Mouse (Mus musculus) c-Kit-positive CD71-positive TER-119-positive erythroid progenitor cells, embryonic 14.5 days (primary cell): ENCODE data around the gene Camp.
A peak's percentile ranks its signal among the peaks of the same experiment; 100 is the strongest.

ENCODE experiments used
- DNase-seq: peaks from one replicate; pipeline ENCODE4 v3.0.0-alpha.2; 2013; ENCODE audit warnings: low spot score

Camp gene

DNA sequence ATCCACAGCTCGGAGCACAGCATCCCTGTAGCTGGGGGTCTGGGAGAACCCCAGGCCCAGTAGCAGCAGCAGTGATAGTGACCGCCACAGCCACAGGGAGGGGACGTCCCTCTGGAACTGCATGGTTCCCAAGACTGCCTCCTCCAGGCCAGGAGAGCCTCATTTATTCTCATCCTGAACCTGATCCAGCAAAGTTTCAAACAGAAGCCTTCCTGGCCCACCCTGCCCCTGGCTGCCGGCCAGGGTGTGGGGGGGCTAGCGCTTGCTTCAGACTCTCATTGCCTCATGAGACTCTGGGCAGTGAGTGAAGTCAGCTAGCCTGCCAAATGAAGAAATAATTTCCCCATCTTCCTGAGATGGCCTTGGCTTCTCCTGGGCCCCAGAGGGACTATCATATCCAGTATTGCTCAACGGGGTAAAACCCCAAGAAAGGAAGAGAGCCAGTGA, at the start of gene Camp:
Camp (minus strand) TSS at position 306 of the 447 bp plus-strand sequence.
- no peak for DNase-seq

DNA sequence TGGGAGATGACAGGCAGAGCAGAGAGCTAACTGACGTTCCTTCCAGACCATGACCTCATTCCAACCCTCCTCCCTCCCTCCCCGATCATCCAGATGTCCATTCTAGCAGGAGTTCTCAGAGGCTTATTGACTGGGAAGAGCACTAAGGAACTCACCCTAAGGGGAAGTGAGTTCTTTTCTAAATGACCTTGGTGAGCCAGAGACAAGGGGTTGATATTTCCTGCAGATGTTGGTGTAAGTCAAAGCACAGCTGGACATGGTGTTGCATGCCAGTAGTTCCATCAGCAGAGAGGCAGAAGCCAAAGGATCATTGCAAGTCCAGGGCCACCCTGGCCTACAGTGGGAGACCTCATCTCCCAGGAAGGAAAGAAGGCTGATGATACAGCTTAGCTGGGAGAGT, 48.6 kb upstream of the Camp start:
- no peak for DNase-seq

DNA sequence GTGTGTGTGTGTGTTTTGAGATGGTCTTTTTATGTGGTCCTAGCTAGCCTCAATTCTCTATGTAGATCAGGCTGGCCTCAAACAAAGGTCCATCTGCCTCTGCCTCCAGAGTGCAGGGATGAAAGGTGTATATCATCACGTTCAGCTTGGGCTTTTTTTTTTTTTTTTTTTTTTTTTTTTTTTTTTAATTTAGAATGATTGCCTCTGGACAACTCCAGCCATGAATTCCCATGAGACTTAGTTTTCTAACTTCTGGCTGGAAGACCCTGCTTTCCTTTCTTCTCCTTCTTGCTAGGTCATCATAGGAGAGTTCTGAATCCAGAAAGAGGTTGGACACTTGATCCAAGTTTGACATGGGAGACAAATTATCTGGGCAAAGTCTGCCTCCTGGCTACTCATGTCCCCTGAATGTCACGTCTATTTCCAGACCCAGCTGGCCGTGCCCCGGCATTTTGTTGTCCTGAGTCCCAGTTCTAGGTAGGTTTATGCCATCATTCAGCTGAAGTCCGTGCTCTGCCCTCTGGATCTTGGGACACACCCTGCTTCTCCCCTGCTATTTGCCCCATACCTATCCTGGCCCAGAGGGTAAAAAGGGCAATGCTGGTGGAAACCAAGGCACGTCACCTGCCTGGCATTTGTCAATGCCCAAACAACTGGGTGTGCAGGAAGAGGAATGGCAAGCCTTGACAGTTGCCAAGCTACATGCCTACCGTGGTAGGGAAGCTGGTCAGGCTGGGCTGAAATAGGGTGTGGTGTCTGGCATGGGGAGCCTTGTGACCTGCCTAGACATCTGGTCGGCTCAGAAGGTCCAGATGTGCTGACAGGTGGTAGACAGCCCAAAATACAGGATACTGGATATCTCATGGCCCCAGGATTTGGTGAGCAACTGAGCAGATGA, 47.1 kb upstream of the Camp start:
- no peak for DNase-seq

DNA sequence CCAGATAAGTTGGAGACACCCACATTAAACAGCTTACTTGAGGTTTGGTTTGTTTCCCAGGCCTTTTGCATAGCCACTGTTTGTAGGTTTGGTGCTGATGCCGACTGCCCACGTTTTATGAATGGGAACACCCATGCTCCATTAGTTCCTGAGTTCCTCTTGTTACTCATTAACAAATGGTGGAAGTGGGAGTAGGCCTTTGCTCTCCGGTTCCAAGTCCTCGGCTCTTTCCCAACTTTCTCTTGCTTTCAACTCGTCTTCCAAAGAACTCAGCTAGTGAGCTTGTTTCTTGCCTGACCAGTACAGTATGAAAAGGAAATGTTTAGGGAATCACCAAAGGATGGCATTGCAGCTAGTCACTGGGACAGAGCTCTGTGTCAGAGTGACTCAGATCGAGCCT, 46.2 kb upstream of the Camp start:
- no peak for DNase-seq

DNA sequence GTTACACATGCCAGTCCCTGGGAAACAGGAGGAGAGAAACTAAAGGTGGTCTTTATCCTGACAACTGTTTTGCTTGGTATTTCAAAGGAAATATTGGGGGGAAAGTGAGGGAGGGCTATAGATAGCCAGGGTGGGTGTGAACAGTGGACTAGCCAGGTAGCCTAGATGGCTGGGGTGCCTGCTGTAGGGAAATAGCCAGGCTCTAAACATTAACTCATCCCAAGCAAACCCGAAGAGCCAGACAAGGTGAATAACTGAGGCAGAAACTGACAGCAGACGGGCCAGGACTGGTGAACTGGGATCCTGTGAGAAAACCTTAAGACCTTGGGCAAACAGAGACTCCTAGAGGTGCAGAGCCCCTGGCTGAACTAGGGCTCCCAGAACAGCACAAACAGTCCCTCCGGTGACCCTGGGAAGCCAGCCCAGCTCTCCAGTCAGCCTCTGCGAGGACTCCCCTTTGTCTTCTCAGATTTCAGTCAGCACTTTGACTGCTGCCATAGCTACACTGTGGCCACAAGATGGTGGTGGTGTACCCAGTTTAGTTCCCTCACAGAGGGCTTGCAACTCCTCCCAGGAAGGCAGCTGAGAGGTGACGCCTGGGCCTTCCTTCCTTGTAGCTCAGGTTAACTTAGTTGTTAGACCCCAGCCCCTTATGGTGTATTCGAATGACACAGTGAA, 45.1 kb upstream of the Camp start:
- DNase-seq = no peak

DNA sequence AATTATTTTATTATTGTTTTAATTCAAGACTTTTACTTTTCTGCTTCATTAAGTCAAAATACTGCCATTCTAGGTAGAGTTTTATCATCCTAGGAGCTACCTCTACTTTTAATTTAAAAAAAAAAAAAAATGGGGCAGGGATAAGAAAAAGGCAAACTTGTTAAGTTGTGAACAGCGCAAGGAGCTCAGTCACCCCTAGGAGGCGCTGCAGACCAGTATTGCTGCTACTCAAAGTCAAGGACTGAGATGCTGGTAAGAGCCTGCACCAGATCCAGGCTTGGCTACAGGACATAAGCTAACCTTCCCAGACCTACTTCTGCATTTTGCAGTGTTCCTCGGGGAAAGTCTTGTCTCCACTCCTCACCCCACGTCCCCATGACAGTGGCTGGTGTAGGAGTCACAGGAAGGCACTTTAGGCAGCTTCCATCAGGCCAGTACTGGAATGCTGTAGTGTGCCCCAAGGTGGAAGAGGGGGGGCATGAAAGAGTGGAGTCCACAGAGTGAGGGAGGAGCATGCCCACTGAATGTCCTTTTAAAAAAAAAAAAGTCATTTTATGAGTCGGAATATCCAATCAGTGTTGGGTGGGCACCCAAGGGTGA, 43.3 kb upstream of the Camp start:
- DNase-seq = peak; percentile 70

DNA sequence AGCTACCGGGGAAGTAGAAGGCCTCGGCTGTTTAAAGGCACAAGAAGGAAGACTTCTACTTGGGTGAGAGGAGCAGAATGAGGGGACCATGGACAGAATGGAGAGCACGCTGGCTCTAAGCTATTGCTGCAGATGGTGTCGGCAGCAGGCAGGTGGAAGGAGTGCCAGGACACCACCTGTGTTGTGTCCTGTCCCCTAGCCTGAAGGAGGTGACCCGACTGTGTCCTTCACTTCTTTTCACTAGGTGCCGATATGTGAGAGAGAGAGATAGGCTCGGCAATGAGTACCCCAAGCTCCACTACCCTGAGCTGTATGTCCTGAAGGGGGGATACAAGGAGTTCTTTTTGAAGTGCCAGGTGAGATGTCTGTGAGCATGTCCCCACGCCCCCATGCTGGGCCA, 42.1 kb upstream of the Camp start:
- no peak for DNase-seq

DNA sequence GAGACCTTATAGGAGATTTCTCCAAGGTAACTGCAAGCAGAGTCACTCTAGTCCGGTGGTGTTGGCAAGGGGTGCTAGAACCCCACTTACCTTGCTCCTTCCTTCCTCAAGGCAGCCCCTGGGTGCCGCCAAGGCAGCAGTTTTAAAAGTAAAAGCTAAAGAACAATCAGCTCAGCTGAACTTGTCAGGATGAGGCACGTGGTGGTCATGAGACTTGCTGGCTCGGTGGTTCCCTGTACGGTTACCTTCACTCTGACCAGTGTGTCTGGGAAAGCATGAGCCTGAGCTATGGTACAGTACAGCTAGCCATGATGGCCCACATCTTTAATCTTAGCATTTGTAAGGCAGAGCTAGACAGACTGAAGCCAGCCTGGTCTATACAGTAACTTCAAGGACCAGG, 37.9 kb upstream of the Camp start:
- DNase-seq = no peak

DNA sequence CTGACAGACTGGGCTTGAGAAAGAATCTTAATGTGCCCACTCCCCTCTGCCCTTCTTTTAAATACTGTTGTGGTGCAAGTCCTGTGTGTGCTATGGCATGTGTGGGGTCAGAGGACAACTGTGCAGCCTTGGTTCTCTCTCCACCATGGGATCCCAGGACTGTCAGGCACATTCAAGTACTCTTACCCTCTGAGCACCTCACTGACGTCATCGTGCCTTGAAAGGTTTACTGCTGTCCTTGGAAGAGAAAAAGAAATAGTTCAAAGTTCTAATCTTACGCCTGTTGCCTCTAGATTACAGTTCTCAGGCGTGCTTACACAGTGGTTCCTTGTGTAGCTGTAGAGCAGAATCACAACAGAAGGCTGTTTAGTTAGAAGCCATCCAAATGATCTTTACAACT, 36.8 kb upstream of the Camp start:
- no peak for DNase-seq

DNA sequence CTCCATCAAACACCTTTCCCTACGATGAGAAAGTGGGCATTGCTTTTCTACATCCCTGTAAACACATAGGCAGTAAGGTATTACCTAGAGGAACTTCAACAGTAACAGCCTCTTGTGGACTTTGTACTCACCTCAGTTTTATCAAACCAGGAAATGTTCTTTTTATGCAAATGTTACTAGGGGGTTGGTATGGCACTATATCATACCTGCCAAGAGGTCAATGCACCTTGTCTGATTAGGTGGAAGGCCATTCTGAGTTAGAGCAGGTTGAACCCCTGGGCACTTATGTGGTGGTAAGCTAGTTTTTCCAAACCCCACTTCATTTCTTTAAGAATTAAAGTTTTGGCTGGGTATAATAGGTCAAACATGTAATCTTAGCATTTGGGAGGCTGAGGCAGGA, 29.9 kb upstream of the Camp start:
- DNase-seq = no peak

DNA sequence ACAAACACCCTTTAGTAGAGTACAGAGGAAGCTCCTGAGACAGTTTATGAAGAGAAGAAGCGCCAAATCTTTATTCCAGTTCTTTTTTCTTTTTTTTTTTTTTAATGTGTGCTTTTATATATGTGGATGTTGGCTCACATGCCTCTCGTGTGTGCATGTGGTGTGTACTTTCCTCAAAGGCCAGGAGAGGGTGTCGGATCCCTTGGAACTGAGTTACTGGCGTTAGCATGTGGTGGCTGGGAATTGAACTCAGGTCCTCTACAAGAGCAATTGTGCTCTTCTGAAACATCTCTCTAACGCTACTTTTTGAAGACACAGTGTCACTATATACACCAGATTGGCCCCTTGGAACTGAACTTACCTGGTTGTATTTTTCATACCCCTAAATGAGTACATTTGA, 28.2 kb upstream of the Camp start:
- DNase-seq = no peak

DNA sequence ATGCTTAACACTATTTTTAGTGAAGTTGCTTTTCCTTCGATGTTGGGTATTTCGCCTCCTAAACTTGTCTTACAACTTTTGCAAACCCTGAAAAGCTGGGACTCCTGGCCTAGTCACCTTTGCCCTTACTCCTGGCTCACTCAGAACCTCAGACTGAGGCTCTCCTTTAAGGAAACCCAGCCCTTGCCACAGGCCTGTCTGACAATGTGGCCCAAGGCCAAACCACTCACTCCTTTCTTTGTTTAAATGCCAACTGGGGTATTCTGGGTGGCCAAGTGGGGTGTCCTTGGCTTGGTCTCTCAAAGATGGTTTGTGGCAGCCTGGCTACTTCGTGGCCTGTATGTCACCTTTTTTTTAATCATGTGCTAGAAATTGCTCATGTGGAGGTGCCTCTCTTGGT, 27.3 kb upstream of the Camp start:
- DNase-seq = no peak

DNA sequence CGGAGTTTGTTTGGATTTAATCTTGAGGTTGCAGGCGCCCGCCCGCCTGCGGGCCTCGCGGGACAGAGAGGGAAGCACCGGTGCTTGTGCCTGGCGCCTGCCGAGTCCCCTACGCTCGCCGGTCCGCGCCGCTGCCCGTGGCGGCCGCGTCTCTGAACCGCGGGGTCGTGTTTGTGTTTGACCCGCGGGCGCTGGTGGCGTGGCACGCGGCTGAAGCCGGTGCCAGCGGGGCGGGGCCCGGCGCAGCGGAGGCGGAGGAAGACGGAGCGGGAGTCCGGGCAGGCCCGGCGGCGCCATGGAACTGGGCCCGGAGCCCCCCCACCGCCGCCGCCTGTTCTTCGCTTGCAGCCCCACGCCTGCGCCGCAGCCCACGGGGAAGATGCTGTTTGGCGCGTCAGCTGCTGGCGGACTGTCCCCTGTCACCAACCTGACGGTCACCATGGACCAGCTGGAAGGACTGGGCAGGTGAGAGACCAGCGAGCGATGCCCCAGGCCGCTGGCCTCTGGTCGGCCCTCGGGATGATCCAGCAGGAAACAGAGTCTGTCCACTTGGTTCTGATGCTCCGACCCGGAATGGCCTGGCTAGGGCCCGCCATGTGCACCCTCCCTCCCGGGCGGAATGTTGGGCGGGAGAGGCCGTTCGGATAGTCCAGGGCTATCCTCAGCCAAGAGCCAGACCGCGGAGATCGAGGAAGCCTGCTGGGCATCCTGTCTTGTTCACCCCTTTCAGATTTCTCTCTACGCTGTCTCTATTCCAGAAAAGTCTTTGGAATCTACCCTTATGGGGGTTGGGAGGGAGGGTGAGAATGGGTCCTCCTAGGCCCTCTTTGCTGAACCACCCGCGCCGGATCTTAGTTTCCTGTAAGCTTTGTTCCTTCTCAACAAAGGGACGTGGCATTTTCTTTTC, 26.5 kb upstream of the Camp start:
- peak; percentile 22 for DNase-seq

DNA sequence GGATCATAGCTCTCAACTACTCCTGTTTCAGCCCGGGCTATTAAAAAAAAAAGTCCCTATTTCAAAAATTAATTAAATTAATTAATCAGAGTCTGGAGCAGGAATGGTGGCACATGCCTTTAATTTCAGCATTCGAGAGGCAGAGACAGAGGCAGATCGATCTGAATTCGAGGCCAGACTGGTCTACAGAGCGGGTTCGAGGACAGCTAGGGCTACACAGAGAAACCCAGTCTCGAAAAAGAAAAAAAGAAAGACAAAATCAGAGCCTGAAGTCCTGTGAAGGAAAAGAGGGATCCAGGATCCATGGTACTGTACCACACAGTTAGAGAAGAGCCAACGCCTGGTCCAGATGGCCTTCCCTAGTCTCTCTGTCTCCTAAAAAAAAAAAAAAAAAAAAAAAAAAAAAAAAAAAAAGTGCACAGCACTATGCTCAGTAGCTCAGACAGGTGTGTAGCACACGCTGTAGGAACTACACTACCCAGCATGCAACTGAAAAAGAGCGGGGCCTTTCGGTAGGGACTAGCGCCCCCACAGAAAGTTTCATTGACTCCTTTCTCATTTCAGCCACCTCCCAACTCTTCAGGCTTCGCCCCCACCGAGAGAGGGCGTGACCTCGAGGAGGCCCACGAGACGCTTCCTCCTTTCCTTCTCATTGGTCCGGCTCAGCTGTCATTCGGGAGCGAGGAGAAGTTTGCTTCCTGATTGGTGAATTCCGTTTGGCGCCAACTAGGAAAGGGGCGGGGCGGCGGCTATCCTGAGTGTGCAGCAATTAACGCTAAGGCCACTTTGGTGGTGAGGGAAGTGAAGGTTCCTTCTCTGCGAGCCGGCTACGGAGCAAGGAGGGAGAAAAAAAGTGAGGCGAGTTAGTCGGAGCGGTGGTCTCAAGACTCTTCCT, 25.6 kb upstream of the Camp start, which contains the start of gene Cdc25a:
Cdc25a (plus strand) TSS at position 783 of the 895 bp plus-strand sequence.
- DNase-seq = peak; percentile 99

DNA sequence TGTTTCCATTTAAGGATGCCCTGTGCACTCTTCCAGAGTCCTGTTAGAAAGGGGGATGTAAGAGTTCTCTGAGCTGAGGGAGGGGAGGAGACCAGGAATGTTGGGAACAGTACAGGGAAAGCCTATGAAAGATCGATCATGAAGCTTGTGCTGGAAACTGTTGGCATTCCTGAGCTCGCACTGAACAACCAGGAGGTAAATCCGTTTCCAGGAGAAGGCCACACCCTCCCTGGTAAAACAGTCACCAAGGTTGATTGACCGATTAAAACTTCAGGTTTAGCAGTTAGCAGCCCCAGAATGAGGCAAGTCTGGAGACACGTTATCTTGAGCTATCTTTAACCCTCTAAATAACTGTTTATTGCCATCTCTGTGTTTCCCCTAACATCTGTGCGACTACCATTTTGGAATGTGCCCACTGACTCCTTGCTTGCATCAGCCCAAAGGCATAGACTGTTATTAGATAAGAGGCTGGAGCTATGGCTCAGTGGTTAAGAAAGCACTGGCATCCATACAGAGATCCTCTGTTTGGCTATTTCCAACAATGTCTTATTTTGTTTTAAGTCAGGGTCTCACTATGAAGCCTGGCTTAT, 21.7 kb upstream of the Camp start:
- peak; percentile 35 for DNase-seq

DNA sequence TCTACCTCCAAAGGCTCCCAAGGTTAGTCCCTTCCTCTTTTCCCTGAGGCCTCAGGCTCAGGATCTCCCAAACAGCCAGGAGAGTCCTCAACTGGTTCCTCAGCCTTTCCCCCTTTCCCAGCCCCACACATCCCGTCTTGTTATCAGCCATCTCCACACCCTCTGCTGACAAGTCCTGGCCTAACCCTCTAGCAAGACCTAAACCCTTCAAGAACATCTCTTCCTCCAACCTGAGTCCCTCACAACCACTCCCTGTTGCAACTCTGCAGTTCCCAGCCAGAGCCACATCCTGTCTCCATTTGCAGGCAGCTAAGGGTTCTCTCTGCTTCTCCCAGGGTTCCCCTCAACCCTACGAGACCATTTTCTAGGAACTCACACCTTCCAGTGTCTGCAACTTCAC, 16.8 kb upstream of the Camp start:
- no peak for DNase-seq

DNA sequence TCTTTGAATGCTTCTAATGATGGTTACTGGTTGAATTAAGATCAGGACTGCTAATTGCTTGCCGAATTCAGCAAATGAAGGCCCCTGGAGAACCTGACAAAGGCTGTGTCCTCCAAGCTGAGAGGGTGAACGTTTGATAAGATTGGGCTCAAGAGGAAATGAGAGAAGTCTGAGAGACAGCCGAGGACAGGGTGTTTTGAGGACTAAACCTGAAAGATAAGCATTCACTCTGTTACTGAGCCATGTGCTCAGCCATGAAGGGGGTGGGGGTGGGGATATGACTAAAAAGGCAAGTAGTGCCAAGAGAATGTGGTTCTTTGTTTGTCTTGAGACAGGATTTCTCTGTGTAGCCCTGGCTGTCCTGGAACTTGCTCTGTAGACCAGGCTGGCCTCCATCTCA, 13.7 kb upstream of the Camp start:
- DNase-seq = no peak

DNA sequence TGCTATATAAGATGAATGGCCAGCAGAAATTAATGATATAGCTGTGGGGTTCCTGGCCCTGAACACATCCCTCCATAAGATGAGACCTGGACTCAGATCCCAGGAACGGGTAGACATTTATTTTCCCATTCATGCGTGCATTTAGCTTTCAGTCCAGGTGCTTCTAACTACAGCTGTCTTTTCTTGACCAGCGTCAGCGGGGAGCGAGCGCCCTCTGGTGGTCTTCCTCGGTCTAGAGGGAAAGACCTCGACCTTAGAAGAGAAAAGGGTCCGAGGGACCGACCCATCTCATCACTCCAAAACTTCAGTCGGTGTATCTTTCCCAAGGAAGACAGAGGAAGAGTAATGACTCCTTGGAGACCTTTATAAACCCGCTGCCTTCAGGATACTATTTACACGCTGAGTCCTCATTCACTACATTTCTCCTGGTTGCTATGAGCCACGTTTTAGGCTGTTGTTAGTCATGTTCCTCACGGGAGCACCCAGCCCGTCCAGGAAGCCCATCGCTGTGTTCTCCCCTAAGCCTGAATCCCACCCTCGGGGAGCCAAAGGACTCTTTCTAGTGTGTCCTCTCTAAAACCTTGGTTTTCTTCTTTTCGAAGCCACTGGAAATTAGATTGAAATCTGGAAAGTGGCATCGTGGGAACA, 13.1 kb upstream of the Camp start:
- DNase-seq = peak; percentile 77

DNA sequence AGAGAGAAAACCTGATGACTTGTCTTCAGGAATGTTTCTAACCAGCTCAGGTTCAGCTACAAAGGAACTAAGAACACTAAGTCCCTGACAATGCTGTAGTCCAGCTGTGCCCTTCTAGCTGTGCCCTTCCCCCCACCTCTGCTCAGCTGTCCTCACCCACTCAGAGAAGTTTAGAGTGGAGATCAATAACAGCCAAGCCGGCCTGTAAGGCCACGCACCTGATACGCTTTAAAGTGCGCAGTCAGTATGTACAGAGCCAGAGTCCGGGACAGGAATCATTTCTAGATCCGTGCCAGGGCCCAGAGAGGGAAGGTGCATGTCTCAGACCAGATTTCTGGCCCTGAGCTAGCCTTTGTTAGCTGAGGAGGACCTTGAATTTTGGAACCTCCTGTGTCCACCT, 6.5 kb upstream of the Camp start:
- DNase-seq = no peak

DNA sequence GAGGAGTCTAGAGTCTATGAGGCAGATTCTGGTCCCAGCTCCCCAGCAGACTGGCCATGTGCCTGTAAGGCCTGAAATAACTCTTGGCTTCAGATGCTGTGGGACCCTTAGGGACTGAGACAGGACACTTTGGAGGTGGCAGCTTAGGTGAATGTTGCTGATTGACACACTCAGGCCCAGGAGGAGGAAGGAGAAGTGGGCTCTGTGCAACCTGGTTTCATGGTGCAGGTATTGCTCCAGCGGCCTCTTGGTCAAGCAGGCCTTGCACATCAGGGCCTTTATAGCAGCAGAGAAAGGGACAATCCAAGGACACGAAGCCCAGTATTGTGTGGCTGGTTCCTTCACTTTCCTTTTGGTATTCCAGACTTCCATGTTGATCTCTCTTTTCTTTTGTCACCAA, 4.9 kb upstream of the Camp start:
- DNase-seq = no peak
